Mouse (Mus musculus) midbrain, postnatal 0 days (tissue): Measurements from ENCODE around the gene Creb3l4. TPM values are rescaled to one million over a fixed set of nuclear protein-coding genes. Genes with fewer than 3 reads are reported as not detected.

ENCODE experiments used
- ATAC-seq: fragments of 200-750 bp; cut with Nextera tagmentation; 2 replicates; pipeline ENCODE4 v1.8.0; 2017; ENCODE audit warnings: moderate number of reproducible peaks, mild to moderate bottlenecking, moderate TSS enrichment, moderate library complexity; ENCODE audit not compliant: low FRiP score
- DNase-seq: peaks from one replicate; pipeline ENCODE4 v3.0.0-alpha.2; 2015; ENCODE audit warnings: low spot score
- H3K27ac ChIP-seq: fragments of 300-500 bp; sonication (generic); 2 replicates; pipeline ENCODE4 v1.5.1; 2014; ENCODE audit warnings: low read depth, mild to moderate bottlenecking, low read length, mixed read lengths
- H3K27me3 ChIP-seq: fragments of 300-500 bp; sonication (generic); 2 replicates; pipeline ENCODE4 v1.6.1; 2014; ENCODE audit warnings: low read length, control low read depth, mixed read lengths; ENCODE audit not compliant: insufficient read depth
- H3K36me3 ChIP-seq: fragments of 300-500 bp; sonication (generic); 2 replicates; pipeline ENCODE4 v1.6.1; 2014; ENCODE audit warnings: low read length, control low read depth, mixed read lengths; ENCODE audit not compliant: insufficient read depth
- H3K4me1 ChIP-seq: fragments of 300-500 bp; sonication (generic); 2 replicates; pipeline ENCODE4 v1.6.1; 2014; ENCODE audit warnings: mild to moderate bottlenecking, control low read depth, antibody characterized with exemption, low read length, mixed read lengths; ENCODE audit not compliant: insufficient read depth
- H3K4me2 ChIP-seq: fragments of 300-500 bp; sonication (generic); 2 replicates; pipeline ENCODE4 v1.6.1; 2014; ENCODE audit warnings: low read depth, mild to moderate bottlenecking, low read length, mixed read lengths; ENCODE audit not compliant: poor library complexity, severe bottlenecking
- H3K4me3 ChIP-seq: fragments of 300-500 bp; sonication (generic); 2 replicates; pipeline ENCODE4 v1.5.1; 2014; ENCODE audit warnings: low read depth, mild to moderate bottlenecking, low read length, moderate library complexity
- H3K9ac ChIP-seq: fragments of 300-500 bp; sonication (generic); replicated peaks from 2 replicates; pipeline ENCODE4 v1.6.1; 2014; ENCODE audit warnings: mild to moderate bottlenecking, low read length, moderate library complexity, mixed read lengths; ENCODE audit not compliant: poor library complexity, severe bottlenecking
- H3K9me3 ChIP-seq: fragments of 300-500 bp; sonication (generic); 2 replicates; pipeline ENCODE4 v1.6.1; 2016; ENCODE audit warnings: low read length, control low read depth
- CTCF ChIP-seq: IDR thresholded peaks from 2 replicates; pipeline ENCODE4 v1.5.1; 2016; ENCODE audit warnings: antibody characterized with exemption, mild to moderate bottlenecking
- WGBS: fragments of 180-500 bp; shearing (Covaris S2); extraction: QIAGEN DNeasy Blood & Tissue Kit; methylation state at CpG from one replicate; pipeline ENCODE4 v1.1.7; 2014; 5-methylcytosine and 5-hydroxymethylcytosine counted together
- polyA plus RNA-seq: library from polyadenylated mRNA; unstranded; fragments of >200 nt; fragmentation: Nextera tagmentation; extraction: Ambion mirVana; gene quantifications from 2 replicates; pipeline ENCODE4 v1.2.1, GENCODE M21; 2015
- total RNA-seq: library from RNA; depleted of rRNA; stranded (reverse); fragments of >200 nt; gene quantifications from 2 replicates; pipeline ENCODE4 v1.2.3, GENCODE M21; 2014

Creb3l4 gene
- total and polyA plus RNA-seq, 2 experiments from 2014 or later, result 0.77 to 1.7 TPM

DNA sequence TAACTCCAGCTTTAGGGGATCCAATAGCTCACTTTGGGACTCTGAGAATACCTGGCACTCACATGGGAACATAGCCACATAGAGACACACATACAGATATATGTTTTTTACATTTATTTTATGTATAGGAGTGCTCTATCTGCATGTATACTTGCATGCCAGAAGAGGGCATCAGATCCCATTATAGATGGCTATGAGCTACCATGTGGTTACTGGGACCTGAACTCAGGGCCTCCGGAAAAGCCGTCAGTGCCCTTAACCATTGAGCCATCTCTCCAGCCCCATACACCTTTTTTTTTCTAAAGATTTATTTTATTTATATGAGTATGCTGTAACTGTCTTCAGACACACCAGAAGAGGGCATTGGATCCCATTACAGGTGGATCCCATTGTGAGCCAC lies 40.8 kb upstream of the Creb3l4 start:
- no peaks in the 10 kb centered on the region for H3K4me1 ChIP-seq
- ATAC-seq, result no peak
- no peaks in the 10 kb centered on the region for H3K27me3 ChIP-seq
- H3K4me2 ChIP-seq, result no peak overlapping the region
- WGBS, result 98% methylated on average over 2 of the region's 2 CpGs
- no peak overlapping the region for H3K4me3 ChIP-seq
- H3K27ac ChIP-seq, result no peak overlapping the region
- no peak for TF ChIP-seq CTCF
- H3K9me3 ChIP-seq, result no peaks in the 10 kb centered on the region
- no peak overlapping the region for H3K9ac ChIP-seq
- no peak for DNase-seq
- peaks cover 10% of the 10 kb centered on the region for H3K36me3 ChIP-seq

DNA sequence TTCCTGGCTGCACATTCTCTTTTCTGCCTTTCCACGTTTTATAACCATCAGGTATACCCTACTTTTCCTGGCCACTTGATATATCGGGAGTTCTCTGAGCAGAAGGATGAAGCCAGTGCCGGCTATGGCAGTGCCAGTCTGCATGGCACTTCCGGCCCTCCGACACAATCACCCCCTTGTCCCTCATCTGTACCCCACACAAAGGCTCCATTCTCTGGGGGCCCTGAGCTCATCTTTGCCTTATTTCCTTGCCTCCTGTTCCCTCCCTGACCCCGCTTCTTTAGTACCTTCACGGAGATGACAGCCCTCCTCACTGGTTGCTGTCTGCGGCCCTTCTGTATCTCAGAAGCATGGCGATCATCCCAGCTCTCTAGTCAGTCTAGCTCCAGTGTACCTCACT lies 37.4 kb upstream of the Creb3l4 start:
- Histone ChIP-seq H3K4me1 (no peaks in the 10 kb centered on the region), H3K4me2 (no peak overlapping the region), H3K9me3 (no peaks in the 10 kb centered on the region), H3K4me3 (no peak overlapping the region), H3K27ac (no peak overlapping the region), H3K27me3 (no peaks in the 10 kb centered on the region), H3K36me3 (peaks cover 39% of the 10 kb centered on the region), H3K9ac (no peak overlapping the region)
- DNase-seq, result no peak
- TF ChIP-seq CTCF, result no peak
- ATAC-seq, result peak; percentile 27; the same call in 1 of the 2 replicates
- 93% methylated on average over 9 of the region's 9 CpGs for WGBS

DNA sequence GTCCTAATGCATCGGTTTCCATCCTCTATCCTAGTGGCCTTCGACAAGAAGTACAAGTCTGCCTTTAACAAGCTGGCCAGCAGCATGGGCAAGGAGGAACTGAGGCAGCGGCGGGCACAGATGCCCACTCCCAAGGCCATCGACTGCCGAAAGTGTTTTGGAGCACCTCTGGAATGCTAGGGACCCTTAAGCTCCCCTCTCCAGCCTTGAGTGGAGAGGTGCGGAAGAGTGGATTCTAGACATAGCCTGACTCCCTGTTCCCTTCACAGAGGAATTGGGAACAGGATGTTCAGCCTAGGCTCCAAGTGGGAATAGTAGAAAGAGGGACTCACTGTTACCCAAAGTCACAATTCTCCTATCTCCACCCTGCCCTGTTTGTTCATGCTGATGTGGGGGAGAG lies 36.4 kb upstream of the Creb3l4 start:
- ATAC-seq (no peak), DNase-seq (no peak)
- 96% methylated on average over 7 of the region's 7 CpGs for WGBS

DNA sequence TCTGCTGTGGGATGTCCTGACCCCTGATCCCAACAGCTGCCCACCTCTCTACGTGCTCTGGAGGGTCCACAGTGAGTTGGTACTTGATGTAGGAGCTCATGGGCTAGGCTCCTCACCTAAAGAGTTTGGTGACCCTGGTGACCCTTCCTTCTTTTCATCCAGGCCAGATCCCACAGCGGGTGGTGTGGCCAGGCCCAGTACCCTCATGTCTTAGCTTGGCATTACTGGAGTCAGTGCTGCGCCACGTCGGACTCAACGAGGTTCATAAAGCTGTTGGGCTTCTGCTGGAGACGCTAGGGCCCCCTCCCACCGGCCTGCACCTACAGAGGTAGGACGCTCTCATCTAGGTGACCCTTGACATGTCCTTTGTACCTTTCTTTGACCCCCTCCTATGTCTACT lies 35.9 kb upstream of the Creb3l4 start:
- Histone ChIP-seq H3K4me3 (no peak overlapping the region), H3K9ac (no peak overlapping the region), H3K27ac (no peak overlapping the region), H3K4me2 (no peak overlapping the region), H3K9me3 (no peaks in the 10 kb centered on the region), H3K27me3 (no peaks in the 10 kb centered on the region), H3K4me1 (no peaks in the 10 kb centered on the region), H3K36me3 (peaks cover 44% of the 10 kb centered on the region)
- no peak for TF ChIP-seq CTCF
- 91% methylated on average over 9 of the region's 9 CpGs for WGBS
- DNase-seq (no peak), ATAC-seq (no peak)

More for the DNA sequence above, 36.4 kb upstream of the Creb3l4 start:
- H3K27me3 ChIP-seq, result no peaks in the 10 kb centered on the region
- H3K9me3 ChIP-seq, result no peaks in the 10 kb centered on the region
- H3K9ac ChIP-seq, result no peak overlapping the region
- H3K4me1 ChIP-seq, result no peaks in the 10 kb centered on the region
- H3K27ac ChIP-seq, result no peak overlapping the region
- no peak for TF ChIP-seq CTCF
- H3K36me3 ChIP-seq, result peaks cover 43% of the 10 kb centered on the region
- H3K4me3 ChIP-seq, result no peak overlapping the region
- no peak overlapping the region for H3K4me2 ChIP-seq

DNA sequence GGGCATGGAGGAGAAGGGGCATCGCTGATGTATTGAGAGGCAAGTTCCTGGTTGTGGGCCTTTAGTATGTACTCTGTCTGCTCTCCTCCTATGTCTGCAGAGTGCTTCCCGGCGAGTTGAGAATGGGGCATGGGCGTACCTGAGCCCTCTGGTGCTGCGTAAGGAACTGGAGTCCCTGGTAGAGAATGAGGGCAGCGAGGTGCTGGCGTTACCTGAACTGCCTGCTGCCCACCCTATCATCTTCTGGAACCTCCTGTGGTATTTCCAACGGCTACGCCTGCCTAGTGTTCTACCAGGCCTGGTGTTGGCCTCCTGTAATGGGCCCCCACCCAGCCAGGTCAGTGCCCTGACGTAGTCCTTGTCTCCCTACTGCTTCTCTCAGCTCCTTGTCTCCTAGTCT lies 34.9 kb upstream of the Creb3l4 start:
- ATAC-seq (no peak), DNase-seq (no peak)
- Histone ChIP-seq H3K4me2 (no peak overlapping the region), H3K27me3 (no peaks in the 10 kb centered on the region), H3K4me3 (no peak overlapping the region), H3K27ac (no peak overlapping the region), H3K9ac (no peak overlapping the region), H3K36me3 (peaks cover 47% of the 10 kb centered on the region), H3K9me3 (no peaks in the 10 kb centered on the region), H3K4me1 (no peaks in the 10 kb centered on the region)
- TF ChIP-seq CTCF, result no peak
- WGBS, result 94% methylated on average over 10 of the region's 10 CpGs

DNA sequence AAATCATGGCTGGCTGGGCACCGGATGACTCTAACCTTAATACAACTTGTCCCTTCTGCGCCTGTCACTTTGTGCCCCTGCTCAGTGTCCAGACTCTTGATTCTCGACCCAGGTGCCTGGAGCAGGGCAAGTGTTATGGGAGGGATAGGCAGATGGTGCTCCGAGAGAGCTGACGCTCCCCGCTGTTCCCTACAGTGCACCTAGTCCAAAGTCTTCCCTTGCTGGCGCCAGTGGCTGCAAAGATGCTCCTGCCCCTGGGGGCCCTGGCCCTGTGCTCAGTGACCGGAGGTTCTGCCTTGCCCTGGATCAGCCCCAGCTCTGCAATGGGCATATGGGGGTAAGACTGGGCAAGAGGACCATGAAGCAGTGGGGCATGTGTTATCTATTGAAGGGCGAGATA lies 34.5 kb upstream of the Creb3l4 start:
- Histone ChIP-seq H3K27me3 (no peaks in the 10 kb centered on the region), H3K9me3 (no peaks in the 10 kb centered on the region), H3K4me3 (no peak overlapping the region), H3K27ac (no peak overlapping the region), H3K4me2 (no peak overlapping the region), H3K36me3 (peaks cover 49% of the 10 kb centered on the region), H3K9ac (no peak overlapping the region), H3K4me1 (no peaks in the 10 kb centered on the region)
- no peak for ATAC-seq
- WGBS, result 89% methylated on average over 9 of the region's 9 CpGs
- no peak for DNase-seq
- TF ChIP-seq CTCF, result no peak
